ENCODE assay signal across 7 mouse cellular contexts in the genomic region with DNA sequence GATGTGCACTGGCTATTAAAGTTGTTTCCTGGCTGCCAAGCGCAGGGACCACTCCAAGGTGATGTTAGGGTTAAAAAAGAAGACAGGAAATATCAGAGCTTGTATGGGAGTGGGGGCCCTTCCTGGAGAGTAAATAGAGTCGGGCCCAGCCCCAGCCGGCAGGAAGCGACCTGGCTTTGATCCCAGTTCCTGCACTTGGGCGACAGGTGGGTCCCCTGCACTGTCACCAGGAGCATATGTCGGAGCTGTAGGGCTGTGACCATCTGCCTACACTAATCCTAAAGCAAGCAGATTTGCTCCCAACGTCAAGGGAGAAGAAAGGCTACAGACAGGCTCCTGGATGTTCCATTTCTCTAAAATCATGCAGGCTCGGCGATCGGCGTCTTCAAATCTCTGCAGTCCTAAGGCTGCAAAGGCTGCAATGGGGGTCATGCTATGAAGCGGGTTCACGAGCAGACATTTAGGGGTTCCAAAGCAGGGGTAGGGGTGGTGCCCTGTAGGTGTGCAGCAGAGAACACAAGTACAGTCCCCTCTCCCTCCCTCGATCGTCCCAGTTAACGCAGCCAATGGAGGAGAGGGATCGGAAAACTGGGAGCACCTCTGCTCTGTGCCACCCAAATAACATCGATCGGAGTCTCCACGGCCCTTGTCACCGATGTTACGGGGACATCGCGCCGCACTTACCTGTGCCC. TPM values are rescaled to one million over a fixed set of nuclear protein-coding genes. Genes with fewer than 3 reads are reported as not detected.
DNase-seq lines count a peak whose midpoint lies in the region; ATAC-seq and TF ChIP-seq lines count a peak whose summit lies in the region.

No protein-coding gene starts in this region.

- POLR2A ChIA-PET in Patski (lab: Charles Lee): no interaction called here

- TF ChIP-seq CTCF in Patski (IDR thresholded peaks at IDR 0.05): no peak

- CTCF ChIA-PET in Patski (lab: Charles Lee): interaction anchor here (1.3 to 1.5 kb wide), 2 partner anchors 15 to 16 kb away, joined by 3 to 4 read pairs; no protein-coding TSS in a partner anchor

- peak overlapping the region; percentile 58 for H3K9ac ChIP-seq in embryonic facial prominence, embryonic 12.5 days

- intact Hi-C loops in heart, postnatal 36 days (cut with DNase I): loop anchor here (2.0 kb wide), 1 partner anchor 30 kb away; no protein-coding TSS in a partner anchor

- H3K4me2 ChIP-seq in embryonic facial prominence, embryonic 12.5 days (replicated peaks): peak overlapping the region; percentile 86

- peaks cover 15% of the 10 kb centered on the region for H3K4me1 ChIP-seq in embryonic facial prominence, embryonic 12.5 days
- peaks cover 49% of the 10 kb centered on the region for H3K4me1 ChIP-seq in megakaryocyte, embryonic 14.5 days

- peak overlapping the region; percentile 13 for H3K27ac ChIP-seq in embryonic facial prominence, embryonic 12.5 days

- 2% methylated on average over 25 of the region's 25 CpGs for WGBS in embryonic facial prominence, embryonic 12.5 days
- WGBS in large intestine, adult 2 months: under 1% methylated on average over 25 of the region's 25 CpGs

- peak; percentile 27 for ATAC-seq in CD4-positive, CD25-positive, alpha-beta regulatory T cell, adult 4 months
- ATAC-seq in Patski: peak; percentile 49
- ATAC-seq in embryonic facial prominence, embryonic 12.5 days (ENCODE audit: insufficient number of reproducible peaks, insufficient read depth, low FRiP score, low TSS enrichment): peak; percentile 70

- in situ Hi-C loops in Patski (cut with MboI; ENCODE audit: low pct_unique_long_range_greater_than_20kb): no loop called here

- H3K9me3 ChIP-seq in embryonic facial prominence, embryonic 12.5 days: no peaks in the 10 kb centered on the region
- peaks cover 5% of the 10 kb centered on the region; the same call in 1 of the 2 replicates for H3K9me3 ChIP-seq in megakaryocyte, embryonic 14.5 days

- H3K36me3 ChIP-seq in embryonic facial prominence, embryonic 12.5 days: no peaks in the 10 kb centered on the region
- H3K36me3 ChIP-seq in megakaryocyte, embryonic 14.5 days (replicated peaks; ENCODE audit: low read length): no peaks in the 10 kb centered on the region

- no peaks in the 10 kb centered on the region for H3K27me3 ChIP-seq in Patski
- H3K27me3 ChIP-seq in embryonic facial prominence, embryonic 12.5 days: no peaks in the 10 kb centered on the region
- H3K27me3 ChIP-seq in megakaryocyte, embryonic 14.5 days (replicated peaks): peaks cover 15% of the 10 kb centered on the region

- peak overlapping the region; percentile 68 for H3K4me3 ChIP-seq in embryonic facial prominence, embryonic 12.5 days
- H3K4me3 ChIP-seq in megakaryocyte, embryonic 14.5 days (replicated peaks): peak overlapping the region; percentile 95

- no peak for DNase-seq in Patski (ENCODE audit: low read depth, low spot score)
- DNase-seq in heart, postnatal 36 days: peak; percentile 64 to 66
- peak; percentile 28 for DNase-seq in large intestine, adult 2 months (ENCODE audit: low read depth, low spot score)
- peak; percentile 68 for DNase-seq in thymus, postnatal 25 days

RNA-seq across cellular contexts. Expression of a gene that starts 0.5 kb away (rescaled TPM):
- polyA plus RNA-seq in CD4-positive, CD25-positive, alpha-beta regulatory T cell, adult 4 months (2017; shearing (Covaris generic)): 100 to 1,000 TPM in 1 of 2 experiments, 10 to 100 TPM in 1; 78.5 to 109 TPM
- 32.8 TPM for polyA plus RNA-seq in Patski (2021)
- polyA plus RNA-seq in embryonic facial prominence, embryonic 12.5 days (2016; fragmentation: Nextera tagmentation; extraction: Ambion mirVana): 27.4 and 30.7 TPM in 2 replicates
- 10 to 100 TPM; 27.0 to 31.8 TPM for total RNA-seq in heart, postnatal 36 days (2021)
- polyA plus RNA-seq in large intestine, adult 2 months (2012; rRNA removed): 20.1 and 27.6 TPM in 2 replicates
- 2.8 and 13.2 TPM in 2 replicates for polyA plus RNA-seq in megakaryocyte, embryonic 14.5 days (2012; ENCODE audit: insufficient read depth, low replicate concordance)

RNA-seq across cellular contexts. Expression of a gene that starts 21.3 kb away (rescaled TPM):
- polyA plus RNA-seq in CD4-positive, CD25-positive, alpha-beta regulatory T cell, adult 4 months (2017; shearing (Covaris generic)): 1 to 10 TPM; 2.6 to 5.2 TPM
- polyA plus RNA-seq in Patski (2021): 136 TPM
- 141 and 143 TPM in 2 replicates for polyA plus RNA-seq in embryonic facial prominence, embryonic 12.5 days (2016; fragmentation: Nextera tagmentation; extraction: Ambion mirVana)
- 100 to 1,000 TPM; 129 to 137 TPM for total RNA-seq in heart, postnatal 36 days (2021)
- 105 and 134 TPM in 2 replicates for polyA plus RNA-seq in large intestine, adult 2 months (2012; rRNA removed)
- 100 and 157 TPM in 2 replicates for polyA plus RNA-seq in megakaryocyte, embryonic 14.5 days (2012; ENCODE audit: insufficient read depth, low replicate concordance)

RNA-seq across cellular contexts. Expression of a gene that starts 32.9 kb away (rescaled TPM):
- under 1 TPM in 1 of 2 experiments, not detected in 1; 0.39 TPM for polyA plus RNA-seq in CD4-positive, CD25-positive, alpha-beta regulatory T cell, adult 4 months (2017; shearing (Covaris generic))
- polyA plus RNA-seq in Patski (2021): 0.03 TPM
- 0.08 and 0.10 TPM in 2 replicates for polyA plus RNA-seq in embryonic facial prominence, embryonic 12.5 days (2016; fragmentation: Nextera tagmentation; extraction: Ambion mirVana)
- not detected for total RNA-seq in heart, postnatal 36 days (2021)
- polyA plus RNA-seq in large intestine, adult 2 months (2012; rRNA removed): 11.4 and 14.1 TPM in 2 replicates
- polyA plus RNA-seq in megakaryocyte, embryonic 14.5 days (2012; ENCODE audit: insufficient read depth, low replicate concordance): 0.15 and 0.63 TPM in 2 replicates

Comparison
In these comparisons a context has a peak if more than half of its experiments do, and no peak if none do; other contexts are left out.
1. RNA of a gene that starts 21.3 kb away (polyA plus RNA-seq): 141 to 143 TPM in embryonic facial prominence, embryonic 12.5 days, 136 TPM in Patski (single experiment), 105 to 134 TPM in large intestine, adult 2 months and 100 to 157 TPM in megakaryocyte, embryonic 14.5 days; 2.6 to 5.2 TPM in CD4-positive, CD25-positive, alpha-beta regulatory T cell, adult 4 months; every median in the first group is over 10 times any median in the second.
2. Peak in every context shown above with its lines, with median percentiles within 50 percentile points of each other: ATAC-seq.